Mouse (Mus musculus) embryonic fibroblast, embryonic 13.5 days (primary cell): ENCODE measurements around the gene Ppm1h.

Source experiments
- CTCF ChIP-seq: IDR thresholded peaks from 2 replicates; pipeline ENCODE4 v1.5.1; 2011; ENCODE audit warnings: mild to moderate bottlenecking, control low read depth, low read length, moderate library complexity, borderline replicate concordance; ENCODE audit not compliant: insufficient read depth
- POLR2A ChIP-seq: IDR thresholded peaks from 2 replicates; pipeline ENCODE4 v1.6.1; 2011; ENCODE audit warnings: low read depth, mild to moderate bottlenecking, control low read depth, low read length, moderate library complexity

- TF ChIP-seq CTCF (no peak), POLR2A (no peak)
These were observed 79.8 kb downstream of the Ppm1h start for GRCm38 (mm10) chr10:122758346-122758745.
